Mouse (Mus musculus) liver, embryonic 14.5 days (tissue): ENCODE data around the gene Tmem63b. TPM values are rescaled to one million over a fixed set of nuclear protein-coding genes. Genes with fewer than 3 reads are reported as not detected.

Experiments
- ATAC-seq: fragments of 200-750 bp; cut with Nextera tagmentation; 2 replicates; pipeline ENCODE4 v1.8.0; 2017; ENCODE audit warnings: moderate number of reproducible peaks, mild to moderate bottlenecking, moderate library complexity; ENCODE audit not compliant: insufficient read depth
- DNase-seq, 3 experiments: peaks; one replicate each; pipeline ENCODE4 v3.0.0-alpha.2; 2012 to 2013; ENCODE audit warnings: low read depth in 3 of 3, low spot score in 3 of 3
- H3K27ac ChIP-seq: fragments of 300-500 bp; sonication (generic); 2 replicates; pipeline ENCODE4 v1.5.1; 2014; ENCODE audit warnings: moderate library complexity, mild to moderate bottlenecking, control low read depth, inconsistent platforms
- H3K27me3 ChIP-seq: fragments of 300-500 bp; sonication (generic); 2 replicates; pipeline ENCODE4 v1.6.1; 2014; ENCODE audit warnings: mild to moderate bottlenecking, low read length, moderate library complexity; ENCODE audit not compliant: control insufficient read depth, insufficient read depth
- H3K36me3 ChIP-seq: fragments of 300-500 bp; sonication (generic); replicated peaks from 2 replicates; pipeline ENCODE4 v1.6.1; 2014; ENCODE audit warnings: low read depth; ENCODE audit not compliant: control insufficient read depth, insufficient read depth
- H3K4me1 ChIP-seq, 2 experiments: fragments of 200-500 bp in 1 of 2; fragments of 300-500 bp in 1 of 2; sonication (generic) in 1 of 2; replicated peaks; 2 replicates each; pipeline ENCODE4 v1.6.1; 2012 to 2014; ENCODE audit warnings: antibody characterized with exemption in 1 of 2, inconsistent platforms in 1 of 2, low read length in 1 of 2; ENCODE audit not compliant: control insufficient read depth in 2 of 2, insufficient read depth in 2 of 2
- H3K4me2 ChIP-seq: fragments of 300-500 bp; sonication (generic); 2 replicates; pipeline ENCODE4 v1.6.1; 2014; ENCODE audit warnings: low read depth, mild to moderate bottlenecking, control low read depth, moderate library complexity
- H3K4me3 ChIP-seq, 2 experiments: fragments of 200-500 bp in 1 of 2; fragments of 300-500 bp in 1 of 2; sonication (generic) in 1 of 2; 2 replicates each; pipeline ENCODE4 v1.5.1; 2012 to 2014; ENCODE audit warnings: low read depth in 2 of 2, low read length in 2 of 2, mild to moderate bottlenecking in 2 of 2, control low read depth in 1 of 2, inconsistent platforms in 1 of 2, moderate library complexity in 1 of 2; ENCODE audit not compliant: insufficient read depth in 1 of 2
- H3K9ac ChIP-seq: fragments of 300-500 bp; sonication (generic); replicated peaks from 2 replicates; pipeline ENCODE4 v1.6.1; 2014; ENCODE audit warnings: mild to moderate bottlenecking, control low read depth, moderate library complexity
- H3K9me3 ChIP-seq: fragments of 300-500 bp; sonication (generic); 2 replicates; pipeline ENCODE4 v1.6.1; 2016; ENCODE audit warnings: low read length, mixed read lengths; ENCODE audit not compliant: control insufficient read depth
- CTCF ChIP-seq: IDR thresholded peaks from 2 replicates; pipeline ENCODE4 v1.5.1; 2016; ENCODE audit warnings: antibody characterized with exemption, low read depth, control low read depth
- EP300 ChIP-seq: IDR thresholded peaks from 2 replicates; pipeline ENCODE4 v1.6.1; 2016; ENCODE audit warnings: antibody characterized with exemption, low read depth
- WGBS: fragments of 180-500 bp; shearing (Covaris S2); extraction: QIAGEN DNeasy Blood & Tissue Kit; methylation state at CpG from one replicate; pipeline ENCODE4 v1.1.7; 2014; ENCODE audit not compliant: insufficient replicate concordance; 5-methylcytosine and 5-hydroxymethylcytosine counted together
- polyA plus RNA-seq, 2 experiments: library from polyadenylated mRNA; depleted of rRNA in 1 of 2; stranded (reverse) in 1 of 2; unstranded in 1 of 2; fragments of >200 nt; fragmentation: Nextera tagmentation in 1 of 2; extraction: Ambion mirVana in 1 of 2; gene quantifications; 2 replicates each; pipeline versions ENCODE4 v1.2.1 to v1.2.3; 2012 to 2014

Gene Tmem63b
- polyA plus RNA-seq, 2 experiments = 4.1 to 10.4 TPM

DNA sequence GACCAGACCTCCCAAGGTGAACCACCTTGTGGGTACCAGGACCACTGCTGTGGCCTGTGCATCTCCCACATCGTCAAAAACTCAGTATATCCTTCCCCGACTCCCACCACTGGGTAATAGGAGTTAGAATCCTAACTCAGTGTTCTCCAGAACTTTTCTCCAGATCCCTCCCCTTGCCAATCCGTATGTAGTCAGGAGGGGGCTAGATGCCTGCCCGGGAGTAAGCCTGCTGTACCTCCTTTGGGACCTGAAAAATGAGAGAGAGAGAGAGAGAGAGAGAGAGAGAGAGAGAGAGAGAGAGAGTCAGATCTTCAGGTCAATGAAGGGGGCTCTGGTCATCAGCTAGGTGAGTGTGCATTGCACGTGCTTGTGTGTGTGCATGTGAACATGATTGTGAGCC is 52.7 kb downstream of the Tmem63b start:
- TF ChIP-seq CTCF = no peak
- TF ChIP-seq EP300 = no peak
- DNase-seq (no peak), ATAC-seq (no peak)
- H3K4me2 ChIP-seq = no peak overlapping the region
- no peaks in the 10 kb centered on the region for H3K9me3 ChIP-seq
- no peak overlapping the region for H3K4me3 ChIP-seq
- H3K27ac ChIP-seq = no peak overlapping the region
- 61% methylated on average over 5 of the region's 5 CpGs for whole genome bisulfite sequencing
- no peaks in the 10 kb centered on the region for H3K36me3 ChIP-seq
- no peak overlapping the region for H3K9ac ChIP-seq
- peaks cover 0 to 12% of the 10 kb centered on the region in 2 experiments; a peak in 3 of 4 replicates for H3K4me1 ChIP-seq
- H3K27me3 ChIP-seq = no peaks in the 10 kb centered on the region

DNA sequence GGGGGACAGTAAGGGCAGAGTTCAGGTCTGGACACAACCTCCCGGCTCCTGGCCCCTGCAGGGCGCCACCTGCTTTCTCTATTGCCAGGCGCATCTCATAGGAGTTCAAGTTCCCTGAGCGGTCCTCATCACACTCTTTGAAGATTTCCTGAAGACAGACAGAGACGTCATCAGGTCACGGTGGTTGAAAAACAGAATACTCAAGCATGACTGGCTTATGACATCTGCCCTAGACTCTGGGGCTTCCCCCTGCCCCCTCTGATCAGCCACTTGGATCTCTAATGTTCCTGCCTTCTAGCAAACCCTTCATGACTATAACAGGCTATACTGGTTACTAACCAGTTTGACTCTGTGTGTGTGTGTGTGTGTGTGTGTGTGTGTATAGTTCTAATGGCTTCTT is 54.8 kb downstream of the Tmem63b start:
- TF ChIP-seq EP300 = no peak
- TF ChIP-seq CTCF = no peak
- no peak overlapping the region for H3K9ac ChIP-seq

DNA sequence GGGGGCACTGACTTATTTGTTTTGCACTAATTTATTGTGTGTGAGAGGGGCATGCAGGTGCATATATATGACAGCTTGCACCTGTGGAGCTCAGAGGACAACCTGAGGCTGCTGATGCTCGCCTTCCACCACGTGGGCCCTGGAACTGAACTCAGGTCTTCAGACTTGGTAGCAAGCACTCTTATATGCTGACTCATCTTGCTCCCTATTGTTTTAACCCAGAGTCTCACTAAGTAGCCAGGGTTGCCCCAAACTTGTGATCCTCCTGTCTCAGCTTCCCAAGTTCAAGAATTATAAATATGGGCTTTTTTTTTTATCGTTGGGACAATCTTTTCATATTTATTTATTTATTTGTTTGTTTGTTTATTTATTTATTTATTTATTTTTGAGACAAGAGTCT is 55.7 kb downstream of the Tmem63b start:
- no peaks in the 10 kb centered on the region; the same call in 1 of the 2 replicates for H3K27me3 ChIP-seq

More for the DNA sequence above, 54.8 kb downstream of the Tmem63b start:
- no peaks in the 10 kb centered on the region; the same call in 1 of the 2 replicates for H3K27me3 ChIP-seq
- H3K9me3 ChIP-seq = no peaks in the 10 kb centered on the region
- H3K4me2 ChIP-seq = no peak overlapping the region
- H3K27ac ChIP-seq = no peak overlapping the region
- DNase-seq = no peak
- no peak overlapping the region for H3K4me3 ChIP-seq
- WGBS = 57% methylated on average over 6 of the region's 6 CpGs
- peaks cover 0 to 15% of the 10 kb centered on the region in 2 experiments; a peak in 3 of 4 replicates for H3K4me1 ChIP-seq
- no peak for ATAC-seq
- H3K36me3 ChIP-seq = no peaks in the 10 kb centered on the region

DNA sequence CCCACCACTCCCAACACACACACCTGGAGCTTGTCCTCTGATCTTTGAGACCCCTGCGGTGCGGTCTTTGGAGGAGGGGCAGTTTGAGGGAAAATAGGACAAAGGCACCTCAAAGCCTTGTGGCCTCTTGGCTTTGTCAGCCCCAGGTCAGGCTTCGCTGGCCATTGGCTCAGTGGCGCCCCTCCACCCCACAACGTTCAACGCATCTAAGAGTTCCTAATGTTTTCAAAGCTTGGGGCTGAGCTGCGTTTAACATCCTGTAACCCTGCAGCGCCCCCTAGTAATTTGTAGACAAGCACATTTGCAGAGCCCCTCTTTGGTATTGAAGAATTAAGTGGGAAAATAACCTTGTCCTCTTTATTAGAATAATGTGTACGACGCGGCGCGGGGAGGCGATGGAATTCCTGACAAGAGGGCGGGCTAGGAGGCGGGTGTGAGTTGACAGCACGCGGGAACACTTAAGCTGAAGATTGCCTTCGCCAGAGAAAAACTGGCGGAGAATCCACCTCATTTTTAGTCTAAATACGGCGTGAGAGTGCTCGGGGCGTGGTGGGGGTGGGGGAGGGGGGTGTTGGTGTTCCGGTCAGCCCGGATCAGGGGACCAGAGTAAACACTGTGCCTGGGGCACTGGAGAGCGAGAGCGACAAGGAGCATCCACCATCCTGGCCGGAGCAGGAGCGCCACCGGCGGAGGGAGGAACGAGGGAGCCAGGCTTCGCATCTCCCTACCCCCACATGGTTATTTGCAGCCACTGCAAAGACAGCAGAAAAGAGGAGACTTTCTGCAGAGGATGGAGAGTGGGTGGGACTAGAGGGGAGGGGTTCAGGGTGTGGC is 56.6 kb downstream of the Tmem63b start:
- peak; percentile 77 for TF ChIP-seq CTCF
- TF ChIP-seq EP300 = no peak
- Histone ChIP-seq H3K36me3 (no peaks in the 10 kb centered on the region), H3K27me3 (no peaks in the 10 kb centered on the region; the same call in 1 of the 2 replicates), H3K4me1 (peaks cover 0 to 21% of the 10 kb centered on the region in 2 experiments; a peak in 3 of 4 replicates), H3K9ac (peak overlapping the region; percentile 9; the same call in 1 of the 2 replicates), H3K4me3 (peak overlapping the region in 1 of 2 experiments; percentile 32; a peak in 2 of 4 replicates), H3K4me2 (peak overlapping the region; percentile 67), H3K9me3 (no peaks in the 10 kb centered on the region), H3K27ac (no peak overlapping the region)
- peak; percentile 49; the same call in 1 of the 2 replicates for ATAC-seq
- 3% methylated on average over 34 of the region's 34 CpGs for WGBS
- DNase-seq = peak; percentile 52 to 60 (median 57)

More for the DNA sequence above, 55.7 kb downstream of the Tmem63b start:
- H3K9me3 ChIP-seq = no peaks in the 10 kb centered on the region
- no peak overlapping the region for H3K27ac ChIP-seq
- no peaks in the 10 kb centered on the region for H3K36me3 ChIP-seq
- no peak overlapping the region for H3K9ac ChIP-seq
- ATAC-seq (no peak), DNase-seq (no peak)
- TF ChIP-seq EP300 (no peak), CTCF (no peak)
- no peak overlapping the region for H3K4me3 ChIP-seq
- 50% methylated on average over 3 of the region's 3 CpGs for WGBS
- H3K4me2 ChIP-seq = no peak overlapping the region
- peaks cover 0 to 21% of the 10 kb centered on the region in 2 experiments; a peak in 3 of 4 replicates for H3K4me1 ChIP-seq
